Mouse (Mus musculus): ENCODE measurements around the gene Cyb5d1.

Cyb5d1 gene

GRCm38 (mm10) chr11:69395235-69395633 is at the start of gene Cyb5d1, which contains the start of gene Naa38:
Gene Cyb5d1, minus strand, starts transcription at chr11:69395631.
Gene Naa38, plus strand, starts transcription at chr11:69395487.
- peak; percentile 93 to 98 for DNase-seq (ENCODE audit: inconsistent age in 2 of 2, low spot score in 1 of 2)

GRCm38 (mm10) chr11:69443328-69443727 is 47.9 kb upstream of the Cyb5d1 start:
- peak; percentile 40 to 68 for DNase-seq (ENCODE audit: inconsistent age in 2 of 2, low spot score in 1 of 2)

GRCm38 (mm10) chr11:69437291-69437690 is 41.9 kb upstream of the Cyb5d1 start:
- no peak for DNase-seq (ENCODE audit: inconsistent age in 2 of 2, low spot score in 1 of 2)

GRCm38 (mm10) chr11:69433189-69433588 is 37.8 kb upstream of the Cyb5d1 start:
- no peak for DNase-seq (ENCODE audit: inconsistent age in 2 of 2, low spot score in 1 of 2)

- no peak for DNase-seq (ENCODE audit: inconsistent age in 2 of 2, low spot score in 1 of 2)
Measured at GRCm38 (mm10) chr11:69432640-69432982, 37.2 kb upstream of the Cyb5d1 start.

- DNase-seq (ENCODE audit: inconsistent age in 2 of 2, low spot score in 1 of 2), result peak; percentile 79 to 91
Measured at GRCm38 (mm10) chr11:69431829-69432639, 36.6 kb upstream of the Cyb5d1 start.

GRCm38 (mm10) chr11:69430631-69431030 is 35.2 kb upstream of the Cyb5d1 start:
- DNase-seq (ENCODE audit: inconsistent age in 2 of 2, low spot score in 1 of 2), result no peak

GRCm38 (mm10) chr11:69429313-69429712 is 33.9 kb upstream of the Cyb5d1 start:
- peak; percentile 48 to 58 for DNase-seq (ENCODE audit: inconsistent age in 2 of 2, low spot score in 1 of 2)

- DNase-seq (ENCODE audit: inconsistent age in 2 of 2, low spot score in 1 of 2), result peak; percentile 58 to 67
Measured at GRCm38 (mm10) chr11:69428751-69429150, 33.3 kb upstream of the Cyb5d1 start.

GRCm38 (mm10) chr11:69426246-69426645 is 30.8 kb upstream of the Cyb5d1 start:
- DNase-seq (ENCODE audit: inconsistent age in 2 of 2, low spot score in 1 of 2), result no peak

- DNase-seq (ENCODE audit: inconsistent age in 2 of 2, low spot score in 1 of 2), result no peak
Measured at GRCm38 (mm10) chr11:69423885-69424284, 28.5 kb upstream of the Cyb5d1 start.

- no peak for DNase-seq (ENCODE audit: inconsistent age in 2 of 2, low spot score in 1 of 2)
Measured at GRCm38 (mm10) chr11:69422842-69423241, 27.4 kb upstream of the Cyb5d1 start.

- peak; percentile 25 to 34 for DNase-seq (ENCODE audit: inconsistent age in 2 of 2, low spot score in 1 of 2)
Measured at GRCm38 (mm10) chr11:69421131-69421977, 25.9 kb upstream of the Cyb5d1 start.

- no peak for DNase-seq (ENCODE audit: inconsistent age in 2 of 2, low spot score in 1 of 2)
Measured at GRCm38 (mm10) chr11:69420554-69421000, 25.1 kb upstream of the Cyb5d1 start.

GRCm38 (mm10) chr11:69419813-69420553 is 24.6 kb upstream of the Cyb5d1 start:
- peak; percentile 77 to 93 for DNase-seq (ENCODE audit: inconsistent age in 2 of 2, low spot score in 1 of 2)

GRCm38 (mm10) chr11:69419443-69419812 is 24.0 kb upstream of the Cyb5d1 start:
- DNase-seq (ENCODE audit: inconsistent age in 2 of 2, low spot score in 1 of 2), result peak in 1 of 2 experiments; percentile 59

GRCm38 (mm10) chr11:69418481-69419442 is 23.3 kb upstream of the Cyb5d1 start:
- peak; percentile 96 to 98 for DNase-seq (ENCODE audit: inconsistent age in 2 of 2, low spot score in 1 of 2)

- DNase-seq (ENCODE audit: inconsistent age in 2 of 2, low spot score in 1 of 2), result peak; percentile 97 to 99
Measured at GRCm38 (mm10) chr11:69417449-69418384, 22.3 kb upstream of the Cyb5d1 start.

- no peak for DNase-seq (ENCODE audit: inconsistent age in 2 of 2, low spot score in 1 of 2)
Measured at GRCm38 (mm10) chr11:69416921-69417448, 21.6 kb upstream of the Cyb5d1 start.
